Mouse (Mus musculus) MEL-GATA-1-ER (cell line): Measurements from ENCODE around the gene Zfp652.
"Not testable (repeated sequence)": the region's sequence is repeated elsewhere in the genome, so short reads cannot be mapped to it uniquely, and the experiment has no call there.

Experiments used
- DNase-seq: peaks from one replicate; pipeline ENCODE4 v3.0.0-alpha.2; 2012; ENCODE audit warnings: low read depth; ENCODE audit errors: extremely low read depth

Zfp652 gene

DNA sequence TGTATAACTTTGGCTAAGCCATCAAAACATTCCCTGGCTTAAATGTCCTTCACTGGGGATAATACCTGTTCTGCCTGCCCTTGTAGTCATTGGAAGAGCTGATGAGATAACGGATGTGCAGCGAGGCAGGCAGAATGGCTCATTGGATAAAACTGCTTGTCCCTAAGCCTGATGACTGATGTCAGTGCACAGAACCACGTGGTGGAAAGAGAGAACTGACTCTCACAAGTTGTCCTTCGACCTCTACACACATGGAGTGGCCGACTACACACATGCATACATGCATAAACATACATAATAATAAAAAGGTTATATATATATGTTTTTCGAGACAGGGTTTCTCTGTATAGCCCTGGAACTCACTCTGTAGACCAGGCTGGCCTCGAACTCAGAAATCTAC is 2.0 kb upstream of the Zfp652 start:
- DNase-seq = no peak

- DNase-seq = no peak
Measured at GRCm38 (mm10) chr11:95712085-95712562, 349 bp upstream of the Zfp652 start.

- DNase-seq = no peak
Measured at GRCm38 (mm10) chr11:95713225-95713810, 845 bp downstream of the Zfp652 start.

- DNase-seq = peak; percentile 39
Measured at GRCm38 (mm10) chr11:95713811-95714241, 1.4 kb downstream of the Zfp652 start.

DNA sequence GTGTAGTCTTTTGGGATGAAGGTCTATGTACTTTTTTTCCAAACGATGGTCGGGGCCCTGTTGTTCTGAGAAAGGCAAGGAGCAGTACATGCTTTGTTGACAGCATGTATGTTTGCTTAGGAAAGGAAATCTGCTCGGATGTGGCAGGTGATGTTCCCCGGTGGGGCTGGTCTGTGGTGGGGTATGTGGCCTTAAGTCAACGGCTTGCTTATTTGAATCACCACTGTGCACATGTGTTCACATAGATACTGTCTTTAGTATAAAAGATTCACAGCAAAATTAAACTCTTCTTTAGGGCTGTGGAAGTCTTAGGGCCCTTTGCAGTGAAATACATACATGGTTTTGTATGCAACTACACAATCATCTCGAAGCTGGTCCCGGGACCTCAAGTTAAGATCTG is 1.9 kb downstream of the Zfp652 start:
- DNase-seq = no peak

DNA sequence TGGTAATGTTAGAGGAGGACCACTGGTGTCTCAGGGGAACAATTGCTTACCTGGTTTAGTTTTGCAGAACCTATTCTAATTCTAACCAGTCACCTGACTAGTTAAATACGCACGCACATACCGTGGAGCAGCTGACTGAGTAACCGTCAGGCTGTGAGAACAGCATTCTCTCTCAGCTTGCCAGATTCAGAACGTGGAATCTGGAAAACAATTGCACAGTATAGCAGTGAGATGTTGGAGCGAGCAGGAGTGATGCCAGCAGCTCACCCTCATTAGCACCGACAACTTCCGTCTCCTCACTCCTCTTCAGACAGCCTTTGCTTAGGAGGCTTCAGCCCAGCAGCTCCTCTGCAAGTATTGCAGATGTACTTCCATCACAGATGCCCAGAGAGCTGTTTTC is 3.7 kb downstream of the Zfp652 start:
- no peak for DNase-seq

GRCm38 (mm10) chr11:95719356-95719755 is 6.9 kb downstream of the Zfp652 start:
- DNase-seq = no peak

- DNase-seq = no peak
Measured at GRCm38 (mm10) chr11:95723287-95723686, 10.8 kb downstream of the Zfp652 start, which contains the start of gene B130006D01Rik. TSS of gene B130006D01Rik (plus strand) at chr11:95723587.

DNA sequence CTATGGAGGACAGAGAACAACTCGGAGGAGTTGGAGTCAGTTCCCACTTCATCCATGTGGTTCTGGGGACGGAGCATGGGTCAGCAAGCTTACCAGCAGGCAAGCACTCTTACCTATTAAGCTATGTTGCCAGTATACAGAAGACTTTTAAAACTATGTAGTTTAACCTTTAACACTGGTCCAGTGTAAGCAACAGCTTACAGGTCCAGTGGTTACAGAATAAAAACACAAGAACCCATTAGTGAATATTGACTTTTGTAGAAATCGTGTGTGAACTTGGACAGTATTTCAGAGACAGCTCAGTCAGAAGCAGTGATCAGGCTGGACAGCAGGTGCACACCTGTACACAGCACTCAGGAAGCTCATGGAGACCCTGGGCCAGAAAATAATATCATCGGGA is 12.0 kb downstream of the Zfp652 start:
- DNase-seq = no peak

- DNase-seq = no peak
Measured at GRCm38 (mm10) chr11:95726156-95726555, 13.7 kb downstream of the Zfp652 start.

- DNase-seq = no peak
Measured at GRCm38 (mm10) chr11:95727947-95728346, 15.5 kb downstream of the Zfp652 start.

GRCm38 (mm10) chr11:95728916-95729907 is 16.7 kb downstream of the Zfp652 start:
- DNase-seq = no peak

DNA sequence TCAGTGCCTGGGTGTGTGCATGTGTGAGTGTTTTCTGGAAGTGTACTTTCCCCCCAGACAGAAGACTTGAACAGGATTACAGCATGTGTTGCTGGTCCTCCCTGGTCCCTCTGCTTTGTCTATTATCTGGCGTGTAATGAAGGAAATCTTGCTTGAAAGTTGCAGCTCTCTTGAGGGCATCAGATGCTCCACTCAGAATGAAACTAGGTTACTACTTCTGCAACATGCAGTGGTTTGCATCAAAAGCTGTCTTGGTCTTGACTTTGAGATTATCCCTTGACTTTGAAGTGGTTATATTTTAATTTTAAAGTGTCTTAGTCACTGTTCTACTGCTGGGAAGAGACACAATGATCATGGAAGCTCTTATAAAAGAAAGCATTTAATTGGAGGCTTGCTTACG is 22.0 kb downstream of the Zfp652 start:
- no peak for DNase-seq

DNA sequence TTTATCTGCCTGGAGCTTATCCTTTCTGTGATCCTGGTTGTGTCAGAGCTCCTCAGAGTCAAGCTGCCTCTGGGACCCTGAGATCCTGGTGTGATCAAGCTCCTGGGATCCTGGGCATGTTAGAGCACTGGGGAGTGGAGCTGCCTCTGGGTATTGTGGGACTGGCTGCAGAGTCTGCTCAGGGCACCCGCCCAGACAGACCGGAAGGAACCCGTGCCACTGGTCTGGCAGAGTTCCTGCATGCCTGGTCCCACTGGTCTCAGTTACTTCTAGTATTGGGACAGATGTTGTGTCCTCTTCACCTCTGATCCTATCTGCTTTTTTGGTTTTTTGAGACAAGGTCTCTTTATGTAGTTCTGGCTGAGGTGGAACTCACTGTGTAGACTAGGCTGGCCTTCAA is 25.3 kb downstream of the Zfp652 start:
- no peak for DNase-seq

DNA sequence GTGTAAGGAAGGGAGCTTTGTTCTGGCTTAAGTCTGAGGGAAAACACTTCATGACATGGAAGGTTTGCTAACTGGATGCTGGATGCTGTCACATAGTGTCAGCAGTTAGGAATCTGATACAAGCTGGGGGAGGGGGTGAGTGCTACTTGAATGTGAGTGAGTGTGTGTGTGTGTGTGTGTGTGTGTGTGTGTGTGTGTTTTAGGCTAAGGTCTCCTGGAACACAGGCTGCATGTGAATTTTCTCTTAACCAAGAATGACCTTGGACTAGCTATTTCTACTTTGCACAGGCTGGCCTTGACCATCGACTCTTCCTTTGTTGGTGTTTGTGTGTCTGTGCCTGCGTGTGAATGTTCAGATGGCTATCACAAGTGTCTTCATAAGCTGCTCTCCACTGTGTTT is 32.0 kb downstream of the Zfp652 start:
- no peak for DNase-seq

DNA sequence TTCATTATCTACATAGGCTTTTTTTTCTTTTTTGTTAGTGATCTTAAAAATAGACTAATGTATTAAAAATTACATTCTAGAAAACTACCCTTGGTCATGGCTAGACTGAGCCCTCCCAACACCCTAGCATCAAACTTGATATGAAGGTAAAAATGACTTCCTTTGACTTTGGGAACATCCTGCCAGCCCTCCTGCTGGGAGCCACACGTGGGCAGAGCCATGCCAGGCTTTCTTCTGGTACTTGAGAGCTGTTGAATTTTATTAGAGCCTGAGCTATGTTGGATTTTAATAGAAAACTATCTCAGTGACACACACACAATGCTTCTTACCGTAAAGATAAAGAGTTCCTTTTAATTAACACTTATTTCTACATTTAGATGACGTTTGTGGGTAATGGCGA is 34.3 kb downstream of the Zfp652 start:
- DNase-seq = no peak

DNA sequence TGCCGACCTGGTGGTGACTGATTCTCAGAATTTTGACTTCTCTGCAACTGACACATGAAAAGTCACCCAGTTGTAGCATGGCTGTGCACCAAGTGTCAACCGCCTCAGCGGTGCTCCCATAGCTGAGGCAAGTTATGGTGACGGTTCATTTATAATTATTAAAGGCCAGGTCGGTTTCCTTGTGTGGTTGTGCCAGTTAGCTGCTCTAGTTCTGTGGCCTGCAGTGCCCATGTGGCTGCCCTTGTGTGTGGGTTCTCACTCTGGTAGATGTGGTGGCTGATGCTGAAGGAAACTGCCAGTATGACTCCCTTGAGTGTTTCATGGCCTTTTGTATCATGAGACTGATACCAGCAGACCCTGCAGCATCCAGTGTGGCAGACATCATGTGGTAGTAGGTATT is 35.9 kb downstream of the Zfp652 start:
- no peak for DNase-seq

DNA sequence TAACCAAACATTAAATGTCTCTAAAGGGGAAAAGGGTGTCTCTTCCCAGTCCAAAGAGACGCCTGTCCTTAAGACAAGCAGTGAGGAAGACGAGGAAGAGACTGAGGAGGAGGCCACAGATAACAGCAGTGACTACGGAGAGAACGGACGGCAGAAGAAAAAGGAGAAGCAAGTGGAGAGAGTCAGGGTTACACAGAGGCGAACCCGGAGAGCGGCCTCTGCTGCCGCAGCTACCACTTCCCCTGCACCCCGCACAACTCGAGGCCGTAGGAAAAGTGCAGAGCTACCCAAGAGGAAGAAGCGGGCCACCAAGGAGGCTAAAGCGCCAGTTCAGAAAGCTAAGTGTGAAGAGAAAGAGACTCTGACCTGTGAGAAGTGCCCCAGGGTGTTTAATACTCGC is 37.1 kb downstream of the Zfp652 start:
- peak; percentile 72 for DNase-seq

GRCm38 (mm10) chr11:95750995-95751394 is 38.5 kb downstream of the Zfp652 start:
- peak; percentile 36 for DNase-seq

GRCm38 (mm10) chr11:95755137-95755536 is 42.7 kb downstream of the Zfp652 start:
- DNase-seq = not testable (repeated sequence)

GRCm38 (mm10) chr11:95760521-95760920 is 48.0 kb downstream of the Zfp652 start:
- DNase-seq = no peak

GRCm38 (mm10) chr11:95762996-95763395 is 50.5 kb downstream of the Zfp652 start:
- no peak for DNase-seq
